In genomic region chr3:69792823-69793417, GRCm38 (mm10) we compare ENCODE assay signal across 16 mouse cellular contexts.
"Had no signal": no experiment of that assay in that cellular context is flagged by ENCODE, and none has a peak within 500 bp of the region (broad histone marks: within the 10 kb centered on the region; RNA-seq: fewer than 3 reads in every experiment).

No protein-coding gene starts in this region.

- H3K27me3 ChIP-seq: intestine, embryonic 15.5 days; kidney, embryonic 15.5 days; limb, embryonic 15.5 days; liver, embryonic 12.5 days; megakaryocyte, embryonic 14.5 days; midbrain, embryonic 15.5 days; neural tube, embryonic 12.5 days had no signal

- H3K9ac ChIP-seq: intestine, embryonic 15.5 days; kidney, embryonic 15.5 days; limb, embryonic 15.5 days; liver, embryonic 12.5 days; midbrain, embryonic 15.5 days; neural tube, embryonic 12.5 days had no signal

- H3K4me1 ChIP-seq: intestine, embryonic 15.5 days; kidney, embryonic 15.5 days; limb, embryonic 15.5 days; liver, embryonic 12.5 days; megakaryocyte, embryonic 14.5 days; midbrain, embryonic 15.5 days; neural tube, embryonic 12.5 days had no signal

- H3K9me3 ChIP-seq: intestine, embryonic 15.5 days; kidney, embryonic 15.5 days; limb, embryonic 15.5 days; liver, embryonic 12.5 days; midbrain, embryonic 15.5 days had no signal

- ATAC-seq: intestine, embryonic 15.5 days; liver, embryonic 12.5 days; midbrain, embryonic 15.5 days had no signal

- H3K36me3 ChIP-seq: intestine, embryonic 15.5 days; kidney, embryonic 15.5 days; limb, embryonic 15.5 days; liver, embryonic 12.5 days; midbrain, embryonic 15.5 days; neural tube, embryonic 12.5 days had no signal

- DNase-seq: kidney, adult 2 months; kidney, postnatal 25 days; layer of hippocampus, postnatal 36 days; right cerebral cortex, postnatal 4 days; spleen, adult 18-20 months; thymus, adult 18-20 months; thymus, postnatal 25 days had no signal

- H3K4me3 ChIP-seq: intestine, embryonic 15.5 days; kidney, embryonic 15.5 days; limb, embryonic 15.5 days; liver, embryonic 12.5 days; megakaryocyte, embryonic 14.5 days; midbrain, embryonic 15.5 days; neural tube, embryonic 12.5 days had no signal

- H3K27ac ChIP-seq: intestine, embryonic 15.5 days; kidney, embryonic 15.5 days; limb, embryonic 15.5 days; liver, embryonic 12.5 days; macrophage; midbrain, embryonic 15.5 days; neural tube, embryonic 12.5 days had no signal

- H3K4me2 ChIP-seq: intestine, embryonic 15.5 days; kidney, embryonic 15.5 days; limb, embryonic 15.5 days; liver, embryonic 12.5 days; midbrain, embryonic 11.5 days; midbrain, embryonic 15.5 days; neural tube, embryonic 12.5 days had no signal
